Mouse (Mus musculus): ENCODE results near the gene Mycbp2. TPM values are rescaled to one million over a fixed set of nuclear protein-coding genes. Genes with fewer than 3 reads are reported as not detected.

The Mycbp2 gene
- polyA plus RNA-seq, 1 experiment from 2014 or later, result 31.5 TPM

DNA sequence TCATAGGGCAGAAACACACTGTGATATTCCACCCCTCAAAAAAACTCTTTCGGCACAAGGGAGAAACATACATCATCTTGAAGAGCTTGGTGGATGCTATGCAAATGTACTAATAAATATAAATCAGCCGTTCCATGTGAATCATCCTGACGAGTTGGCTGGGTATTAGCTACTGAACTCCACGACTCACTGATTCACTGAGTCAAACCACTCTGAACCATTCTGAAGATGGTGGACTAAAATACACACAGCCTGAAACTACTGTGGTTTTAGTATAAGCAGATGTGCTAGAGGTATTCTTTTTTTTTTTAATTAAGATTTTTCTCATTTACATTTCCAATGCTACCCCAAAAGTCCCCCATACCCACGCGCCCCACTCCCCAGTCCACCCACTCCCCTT is 111.8 kb downstream of the Mycbp2 start:
- Histone ChIP-seq H3K4me3 (ENCODE audit: low read depth, low read length) (no peak overlapping the region), H3K9me3 (ENCODE audit: control insufficient read depth, low read length) (no peaks in the 10 kb centered on the region), H3K9ac (ENCODE audit: low read length) (no peak overlapping the region), H3K36me3 (ENCODE audit: control insufficient read depth, insufficient read depth, low read length) (peaks cover 20% of the 10 kb centered on the region), H3K27me3 (replicated peaks; ENCODE audit: control insufficient read depth, insufficient read depth, low read length) (no peaks in the 10 kb centered on the region), H3K4me2 (ENCODE audit: low read length) (no peak overlapping the region), H3K27ac (ENCODE audit: low read depth) (no peak overlapping the region), H3K4me1 (replicated peaks; ENCODE audit: control insufficient read depth, insufficient read depth, low read length) (no peaks in the 10 kb centered on the region)
- DNase-seq (ENCODE audit: low spot score) (no peak), ATAC-seq (replicated peaks; ENCODE audit: low FRiP score, low TSS enrichment, low read depth) (no peak)
- 93% methylated on average over 6 of the region's 6 CpGs for WGBS

DNA sequence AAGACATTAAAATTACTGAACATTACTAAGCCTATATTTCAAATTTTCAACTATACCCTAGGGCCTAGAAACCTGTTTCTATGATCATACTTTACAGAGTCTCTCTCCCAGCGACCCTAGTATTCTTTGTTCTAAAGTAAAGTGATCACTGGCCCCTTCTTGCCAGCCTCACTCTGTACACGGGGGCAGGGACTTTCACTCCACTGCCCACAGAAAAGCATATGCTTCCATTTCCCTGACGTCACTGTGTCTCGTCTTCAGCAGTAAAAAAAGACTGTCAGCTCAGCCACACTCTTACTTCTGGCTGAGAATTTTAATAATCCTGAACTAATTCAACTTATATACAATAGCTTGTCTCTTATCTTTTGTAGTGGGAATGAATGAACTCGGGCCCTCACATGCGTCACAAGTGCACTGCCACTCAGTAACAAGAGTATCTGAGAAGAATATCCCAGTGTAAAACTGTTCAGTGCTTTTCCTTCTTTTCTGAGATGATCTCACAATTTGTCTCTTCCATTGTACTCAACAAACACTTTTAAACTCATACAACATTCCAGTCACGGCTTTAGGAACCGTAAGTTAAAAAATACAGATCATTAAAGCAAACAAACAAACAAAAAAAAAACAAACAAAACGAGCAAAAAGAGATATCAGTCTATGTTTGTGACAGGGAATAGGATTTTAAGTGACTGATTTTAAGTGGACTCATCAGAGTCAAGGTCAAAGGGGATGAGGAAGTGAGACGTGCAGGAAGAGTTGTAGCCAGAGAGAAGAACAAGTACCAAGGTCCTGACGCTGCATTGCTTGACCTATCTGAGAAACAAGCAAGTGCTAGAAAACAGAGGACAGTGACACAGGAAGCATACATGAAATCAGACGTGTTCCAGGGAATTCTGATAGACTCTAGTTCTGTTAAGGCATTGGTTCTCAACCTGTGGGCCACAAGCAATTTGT is 112.7 kb downstream of the Mycbp2 start:
- Histone ChIP-seq H3K27ac (ENCODE audit: low read depth) (no peak overlapping the region), H3K4me3 (ENCODE audit: low read depth, low read length) (no peak overlapping the region), H3K36me3 (ENCODE audit: control insufficient read depth, insufficient read depth, low read length) (peaks cover 23% of the 10 kb centered on the region), H3K9me3 (ENCODE audit: control insufficient read depth, low read length) (no peaks in the 10 kb centered on the region), H3K9ac (ENCODE audit: low read length) (no peak overlapping the region), H3K27me3 (replicated peaks; ENCODE audit: control insufficient read depth, insufficient read depth, low read length) (no peaks in the 10 kb centered on the region), H3K4me1 (replicated peaks; ENCODE audit: control insufficient read depth, insufficient read depth, low read length) (no peaks in the 10 kb centered on the region), H3K4me2 (ENCODE audit: low read length) (no peak overlapping the region)
- DNase-seq (ENCODE audit: low spot score), result no peak
- ATAC-seq (replicated peaks; ENCODE audit: low FRiP score, low TSS enrichment, low read depth), result no peak
- 71% methylated on average over 12 of the region's 12 CpGs for WGBS

- ATAC-seq (replicated peaks; ENCODE audit: low FRiP score, low TSS enrichment, low read depth) (no peak), DNase-seq (ENCODE audit: low spot score) (no peak)
- Histone ChIP-seq H3K9ac (ENCODE audit: low read length) (no peak overlapping the region), H3K27me3 (replicated peaks; ENCODE audit: control insufficient read depth, insufficient read depth, low read length) (no peaks in the 10 kb centered on the region), H3K4me2 (ENCODE audit: low read length) (no peak overlapping the region), H3K4me3 (ENCODE audit: low read depth, low read length) (no peak overlapping the region), H3K27ac (ENCODE audit: low read depth) (no peak overlapping the region), H3K9me3 (ENCODE audit: control insufficient read depth, low read length) (no peaks in the 10 kb centered on the region), H3K4me1 (replicated peaks; ENCODE audit: control insufficient read depth, insufficient read depth, low read length) (no peaks in the 10 kb centered on the region), H3K36me3 (ENCODE audit: control insufficient read depth, insufficient read depth, low read length) (peaks cover 60% of the 10 kb centered on the region)
- WGBS, result 83% methylated on average over 2 of the region's 2 CpGs
These were observed 124.3 kb downstream of the Mycbp2 start for GRCm38 (mm10) chr14:103222356-103222755.

DNA sequence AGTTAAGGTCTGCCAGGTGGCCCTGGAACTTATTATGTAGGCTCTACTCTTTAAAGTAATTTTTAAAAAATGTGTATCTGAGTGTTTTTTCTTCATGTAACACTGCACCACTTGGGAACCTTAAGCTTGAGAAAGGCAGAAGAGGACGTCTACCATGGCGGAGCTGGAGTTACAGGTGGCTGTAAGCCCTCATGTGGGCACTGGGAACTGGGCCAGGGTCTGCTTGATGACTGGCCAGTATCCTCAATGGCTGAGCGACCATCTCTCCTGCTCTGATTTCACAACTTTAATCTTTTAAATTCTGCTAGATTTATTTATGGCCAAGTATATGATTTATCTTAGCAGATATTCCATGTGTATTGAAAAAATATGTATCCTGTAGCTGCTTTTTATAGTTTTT is 124.9 kb downstream of the Mycbp2 start:
- no peak overlapping the region for H3K4me2 ChIP-seq (ENCODE audit: low read length)
- no peak overlapping the region for H3K9ac ChIP-seq (ENCODE audit: low read length)
- peaks cover 59% of the 10 kb centered on the region for H3K36me3 ChIP-seq (ENCODE audit: control insufficient read depth, insufficient read depth, low read length)
- WGBS, result 87% methylated on average over 3 of the region's 3 CpGs
- no peaks in the 10 kb centered on the region for H3K27me3 ChIP-seq (replicated peaks; ENCODE audit: control insufficient read depth, insufficient read depth, low read length)
- no peak for DNase-seq (ENCODE audit: low spot score)
- H3K27ac ChIP-seq (ENCODE audit: low read depth), result no peak overlapping the region
- no peak overlapping the region for H3K4me3 ChIP-seq (ENCODE audit: low read depth, low read length)
- H3K9me3 ChIP-seq (ENCODE audit: control insufficient read depth, low read length), result no peaks in the 10 kb centered on the region
- no peaks in the 10 kb centered on the region for H3K4me1 ChIP-seq (replicated peaks; ENCODE audit: control insufficient read depth, insufficient read depth, low read length)
- ATAC-seq (replicated peaks; ENCODE audit: low FRiP score, low TSS enrichment, low read depth), result no peak

DNA sequence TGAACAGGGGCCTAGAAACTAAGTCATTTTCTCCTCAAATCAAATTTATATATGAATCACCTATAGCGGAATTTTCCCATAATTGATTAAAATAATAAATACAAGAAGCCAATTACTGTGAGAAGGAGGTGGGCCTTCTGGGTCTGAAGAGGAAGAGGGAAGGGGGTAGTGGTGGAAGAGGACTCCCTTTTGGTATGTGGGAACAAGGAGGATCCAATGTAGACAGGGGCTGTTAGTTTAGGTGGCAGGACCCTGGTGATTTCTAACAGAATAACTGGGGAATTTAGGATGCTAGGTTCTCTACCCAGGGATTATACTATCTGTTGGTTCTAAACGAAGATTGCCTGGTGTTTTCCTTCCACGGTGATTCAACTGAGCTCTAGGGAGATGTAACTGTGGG is 130.3 kb downstream of the Mycbp2 start:
- DNase-seq (ENCODE audit: low spot score), result no peak
- no peak overlapping the region for H3K27ac ChIP-seq (ENCODE audit: low read depth)
- no peak overlapping the region for H3K4me2 ChIP-seq (ENCODE audit: low read length)
- no peak overlapping the region for H3K9ac ChIP-seq (ENCODE audit: low read length)
- H3K4me1 ChIP-seq (replicated peaks; ENCODE audit: control insufficient read depth, insufficient read depth, low read length), result no peaks in the 10 kb centered on the region
- no peak for ATAC-seq (replicated peaks; ENCODE audit: low FRiP score, low TSS enrichment, low read depth)
- WGBS, result 84% methylated on average over 3 of the region's 3 CpGs
- H3K4me3 ChIP-seq (ENCODE audit: low read depth, low read length), result no peak overlapping the region
- no peaks in the 10 kb centered on the region for H3K9me3 ChIP-seq (ENCODE audit: control insufficient read depth, low read length)
- peaks cover 52% of the 10 kb centered on the region for H3K36me3 ChIP-seq (ENCODE audit: control insufficient read depth, insufficient read depth, low read length)
- no peaks in the 10 kb centered on the region for H3K27me3 ChIP-seq (replicated peaks; ENCODE audit: control insufficient read depth, insufficient read depth, low read length)

DNA sequence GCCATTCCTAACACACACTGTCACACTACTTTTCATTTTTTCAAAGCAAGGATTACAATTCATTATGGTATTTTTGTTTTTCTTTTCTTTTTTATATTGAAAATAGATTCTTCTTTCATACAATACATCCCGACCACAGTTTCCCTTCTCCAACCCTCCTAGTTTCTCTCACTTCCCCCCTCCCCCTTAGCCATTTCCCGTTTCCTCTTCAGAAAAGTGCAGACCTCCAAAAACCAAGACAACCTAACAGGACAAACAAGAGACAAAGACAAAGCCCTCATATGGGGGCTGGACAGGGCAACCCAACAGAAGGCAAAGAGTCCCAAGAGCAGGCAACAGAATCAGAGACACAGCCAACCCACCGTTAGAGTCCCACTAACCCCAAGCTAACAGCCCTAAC is 160.0 kb downstream of the Mycbp2 start:
- Histone ChIP-seq H3K27ac (ENCODE audit: low read depth) (no peak overlapping the region), H3K4me3 (ENCODE audit: low read depth, low read length) (no peak overlapping the region), H3K4me2 (ENCODE audit: low read length) (no peak overlapping the region), H3K9me3 (ENCODE audit: control insufficient read depth, low read length) (no peaks in the 10 kb centered on the region), H3K4me1 (replicated peaks; ENCODE audit: control insufficient read depth, insufficient read depth, low read length) (no peaks in the 10 kb centered on the region), H3K36me3 (ENCODE audit: control insufficient read depth, insufficient read depth, low read length) (peaks cover 68% of the 10 kb centered on the region), H3K9ac (ENCODE audit: low read length) (no peak overlapping the region), H3K27me3 (replicated peaks; ENCODE audit: control insufficient read depth, insufficient read depth, low read length) (no peaks in the 10 kb centered on the region)
- DNase-seq (ENCODE audit: low spot score) (no peak), ATAC-seq (replicated peaks; ENCODE audit: low FRiP score, low TSS enrichment, low read depth) (no peak)
- WGBS, result 91% methylated on average over 3 of the region's 3 CpGs

DNA sequence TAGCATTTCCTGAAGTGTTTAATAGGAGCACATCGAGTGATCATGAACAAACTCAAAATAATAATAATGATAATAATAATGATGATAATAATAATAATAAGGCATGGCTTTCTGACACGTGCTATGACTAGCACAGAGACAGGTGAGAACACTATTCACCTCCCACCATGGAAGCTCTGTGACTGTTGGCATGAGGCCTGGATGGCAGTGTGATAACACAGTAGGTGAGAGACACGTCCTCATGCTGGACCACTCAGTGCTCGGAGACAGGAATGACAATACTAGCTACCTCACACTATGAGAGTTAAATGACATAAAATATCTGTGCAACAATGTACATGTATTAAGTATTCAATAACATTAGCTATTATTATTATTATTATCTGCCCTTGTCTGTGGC is 160.5 kb downstream of the Mycbp2 start:
- no peak overlapping the region for H3K4me2 ChIP-seq (ENCODE audit: low read length)
- no peaks in the 10 kb centered on the region for H3K27me3 ChIP-seq (replicated peaks; ENCODE audit: control insufficient read depth, insufficient read depth, low read length)
- H3K4me3 ChIP-seq (ENCODE audit: low read depth, low read length), result no peak overlapping the region
- ATAC-seq (replicated peaks; ENCODE audit: low FRiP score, low TSS enrichment, low read depth) (no peak), DNase-seq (ENCODE audit: low spot score) (no peak)
- no peaks in the 10 kb centered on the region for H3K4me1 ChIP-seq (replicated peaks; ENCODE audit: control insufficient read depth, insufficient read depth, low read length)
- WGBS, result 93% methylated on average over 4 of the region's 4 CpGs
- H3K27ac ChIP-seq (ENCODE audit: low read depth), result no peak overlapping the region
- peaks cover 62% of the 10 kb centered on the region for H3K36me3 ChIP-seq (ENCODE audit: control insufficient read depth, insufficient read depth, low read length)
- H3K9me3 ChIP-seq (ENCODE audit: control insufficient read depth, low read length), result no peaks in the 10 kb centered on the region
- no peak overlapping the region for H3K9ac ChIP-seq (ENCODE audit: low read length)

GRCm38 (mm10) chr14:103180096-103180495 is 166.5 kb downstream of the Mycbp2 start:
- 96% methylated on average over 2 of the region's 2 CpGs for WGBS
- no peaks in the 10 kb centered on the region for H3K27me3 ChIP-seq (replicated peaks; ENCODE audit: control insufficient read depth, insufficient read depth, low read length)
- DNase-seq (ENCODE audit: low spot score), result no peak
- H3K36me3 ChIP-seq (ENCODE audit: control insufficient read depth, insufficient read depth, low read length), result peaks cover 29% of the 10 kb centered on the region
- H3K4me1 ChIP-seq (replicated peaks; ENCODE audit: control insufficient read depth, insufficient read depth, low read length), result no peaks in the 10 kb centered on the region
- H3K9me3 ChIP-seq (ENCODE audit: control insufficient read depth, low read length), result no peaks in the 10 kb centered on the region
- no peak overlapping the region for H3K4me3 ChIP-seq (ENCODE audit: low read depth, low read length)
- H3K4me2 ChIP-seq (ENCODE audit: low read length), result no peak overlapping the region
- ATAC-seq (replicated peaks; ENCODE audit: low FRiP score, low TSS enrichment, low read depth), result no peak
- H3K9ac ChIP-seq (ENCODE audit: low read length), result no peak overlapping the region
- no peak overlapping the region for H3K27ac ChIP-seq (ENCODE audit: low read depth)

- Histone ChIP-seq H3K27me3 (replicated peaks; ENCODE audit: control insufficient read depth, insufficient read depth, low read length) (no peaks in the 10 kb centered on the region), H3K4me1 (replicated peaks; ENCODE audit: control insufficient read depth, insufficient read depth, low read length) (no peaks in the 10 kb centered on the region), H3K9ac (ENCODE audit: low read length) (no peak overlapping the region), H3K4me2 (ENCODE audit: low read length) (no peak overlapping the region), H3K4me3 (ENCODE audit: low read depth, low read length) (no peak overlapping the region), H3K36me3 (ENCODE audit: control insufficient read depth, insufficient read depth, low read length) (peaks cover 21% of the 10 kb centered on the region), H3K9me3 (ENCODE audit: control insufficient read depth, low read length) (no peaks in the 10 kb centered on the region), H3K27ac (ENCODE audit: low read depth) (no peak overlapping the region)
- ATAC-seq (replicated peaks; ENCODE audit: low FRiP score, low TSS enrichment, low read depth) (no peak), DNase-seq (ENCODE audit: low spot score) (no peak)
- 59% methylated on average over 5 of the region's 5 CpGs for WGBS
These were observed 183.7 kb downstream of the Mycbp2 start for GRCm38 (mm10) chr14:103162923-103163322.
